9 mouse cellular contexts compared by ENCODE assay signal in genomic region chr15:81236062-81236461, GRCm38 (mm10). TPM values are rescaled to one million over a fixed set of nuclear protein-coding genes. Genes with fewer than 3 reads are reported as not detected.
DNase-seq lines count a peak whose midpoint lies in the region; ATAC-seq and TF ChIP-seq lines count a peak whose summit lies in the region.
"Had no signal": no experiment of that assay in that cellular context is flagged by ENCODE, and none has a peak within 500 bp of the region (broad histone marks: within the 10 kb centered on the region; RNA-seq: fewer than 3 reads in every experiment).

No protein-coding gene starts in this region.

- H3K4me2 ChIP-seq in intestine, embryonic 15.5 days (replicated peaks) = peak overlapping the region; percentile 79
- H3K4me2 ChIP-seq in myocyte (ENCODE audit: low read depth) = peak overlapping the region; percentile 56

- peak overlapping the region; percentile 59 for H3K4me3 ChIP-seq in forebrain, embryonic 10.5 days
- peak overlapping the region; percentile 38 for H3K4me3 ChIP-seq in intestine, embryonic 15.5 days (replicated peaks)
- no peak overlapping the region for H3K4me3 ChIP-seq in myocyte

- H3K9ac ChIP-seq in intestine, embryonic 15.5 days = peak overlapping the region; percentile 41; the same call in 1 of the 2 replicates

- TF ChIP-seq POLR2A in myocyte (IDR thresholded peaks at IDR 0.05; ENCODE audit: insufficient read length, low read depth) = no peak

- H3K9me3 ChIP-seq in forebrain, embryonic 10.5 days = no peaks in the 10 kb centered on the region
- H3K9me3 ChIP-seq in intestine, embryonic 15.5 days = no peaks in the 10 kb centered on the region

- H3K27me3 ChIP-seq in forebrain, embryonic 10.5 days (ENCODE audit: poor library complexity, severe bottlenecking) = peaks cover 60% of the 10 kb centered on the region
- 0 out of 2 replicates have a peak, but pooled peaks cover 8% of the 10 kb centered on the region for H3K27me3 ChIP-seq in intestine, embryonic 15.5 days (replicated peaks)
- H3K27me3 ChIP-seq in myocyte (ENCODE audit: control insufficient read depth, insufficient read depth, insufficient read length) = no peaks in the 10 kb centered on the region

- 2% methylated on average over 8 of the region's 8 CpGs for WGBS in forebrain, embryonic 10.5 days
- WGBS in intestine, embryonic 15.5 days = 8% methylated on average over 8 of the region's 8 CpGs

- H3K27ac ChIP-seq in forebrain, embryonic 10.5 days = peak overlapping the region; percentile 63; the same call in 1 of the 2 replicates
- H3K27ac ChIP-seq in intestine, embryonic 15.5 days = no peak overlapping the region

- peaks cover 28% of the 10 kb centered on the region for H3K4me1 ChIP-seq in forebrain, embryonic 10.5 days
- H3K4me1 ChIP-seq in intestine, embryonic 15.5 days (replicated peaks) = peaks cover 11% of the 10 kb centered on the region

- no peaks in the 10 kb centered on the region for H3K79me2 ChIP-seq in myocyte (ENCODE audit: control insufficient read depth, insufficient read depth)

- intact Hi-C loops in left cerebral cortex, postnatal 4 days (cut with DNase I) = no loop called here

- no peak overlapping the region for H3ac ChIP-seq in myocyte (ENCODE audit: control insufficient read depth, insufficient read length)

- peak; percentile 13 to 14 for DNase-seq in kidney, postnatal 4 days
- no peak for DNase-seq in kidney, postnatal 25 days
- peak; percentile 21 for DNase-seq in forebrain, embryonic 10.5 days (ENCODE audit: extremely low spot score, low spot score)
- DNase-seq in right cerebral cortex, postnatal 14 days = no peak
- DNase-seq in left cerebral cortex, postnatal 4 days = no peak

- peak; percentile 16; the same call in 1 of the 2 replicates for ATAC-seq in intestine, embryonic 15.5 days
- no peak for ATAC-seq in erythroid progenitor cell, adult 5-6 weeks (replicated peaks; ENCODE audit: low FRiP score, poor library complexity, severe bottlenecking)

- no peaks in the 10 kb centered on the region for H3K36me3 ChIP-seq in forebrain, embryonic 10.5 days (replicated peaks)
- H3K36me3 ChIP-seq in intestine, embryonic 15.5 days = no peaks in the 10 kb centered on the region
- H3K36me3 ChIP-seq in myocyte (ENCODE audit: control insufficient read depth, insufficient read depth) = no peaks in the 10 kb centered on the region

TF ChIP-seq in myocyte, 11 proteins besides CTCF, POLR2A, EP300 and RAD21:
- TF ChIP-seq USF1 (IDR thresholded peaks at IDR 0.05; ENCODE audit: low read depth) (no peak), E2F4 (IDR thresholded peaks at IDR 0.05; ENCODE audit: insufficient read depth) (no peak), POLR2AphosphoS2 (IDR thresholded peaks at IDR 0.05; ENCODE audit: insufficient read length, low read depth) (no peak), SRF (IDR thresholded peaks at IDR 0.05; ENCODE audit: control insufficient read depth, insufficient read length, low read depth) (no peak), MYOG (IDR thresholded peaks at IDR 0.05; ENCODE audit: control insufficient read depth in 1 of 3, insufficient read depth in 1 of 3, insufficient read length in 2 of 3, low read depth in 2 of 3) (no peak), TCF3 (IDR thresholded peaks at IDR 0.05; ENCODE audit: insufficient read length, low read depth) (no peak), MAX (IDR thresholded peaks at IDR 0.05; ENCODE audit: low read depth) (no peak), REST (IDR thresholded peaks at IDR 0.05; ENCODE audit: insufficient read depth, insufficient read length) (no peak), TCF12 (IDR thresholded peaks at IDR 0.05; ENCODE audit: insufficient read depth, poor library complexity, severe bottlenecking) (no peak), MYOD1 (IDR thresholded peaks at IDR 0.05; ENCODE audit: control insufficient read depth in 1 of 3, insufficient read length in 2 of 3, low read depth in 2 of 3) (no peak), CEBPB (IDR thresholded peaks at IDR 0.05; ENCODE audit: insufficient read depth, poor library complexity, severe bottlenecking) (no peak)

RNA-seq across cellular contexts. Expression of gene Mchr1, which starts 0.8 kb away (rescaled TPM):
- not detected in 2 replicates for polyA plus RNA-seq in forebrain, embryonic 10.5 days (2016; fragmentation: Nextera tagmentation; extraction: Ambion mirVana)
- polyA plus RNA-seq in intestine, embryonic 15.5 days (2015; fragmentation: Nextera tagmentation; extraction: Ambion mirVana) = 0.88 and 1.0 TPM in 2 replicates
- 0.44 TPM for polyA plus RNA-seq in myocyte (2012; fragmentation: generic; extraction: Trizol)
- total RNA-seq in left cerebral cortex, postnatal 4 days (2021) = 1 to 10 TPM; 3.4 TPM
- not detected in 2 replicates for total RNA-seq in erythroid progenitor cell, adult 5-6 weeks (2015; ENCODE audit: low replicate concordance)
- not detected in 2 replicates for total RNA-seq in erythroid progenitor cell, adult 5-6 weeks (2017; ENCODE audit: low replicate concordance)
- total RNA-seq: neutrophil, adult 5-6 weeks had no signal

RNA-seq across cellular contexts. Expression of gene Mrtfa, which starts 45.5 kb away (rescaled TPM):
- polyA plus RNA-seq in forebrain, embryonic 10.5 days (2016; fragmentation: Nextera tagmentation; extraction: Ambion mirVana) = 21.7 and 21.8 TPM in 2 replicates
- polyA plus RNA-seq in intestine, embryonic 15.5 days (2015; fragmentation: Nextera tagmentation; extraction: Ambion mirVana) = 16.0 and 18.0 TPM in 2 replicates
- polyA plus RNA-seq in myocyte (2012; fragmentation: generic; extraction: Trizol) = 36.0 TPM
- total RNA-seq in left cerebral cortex, postnatal 4 days (2021) = 10 to 100 TPM; 47.5 to 51.0 TPM
- total RNA-seq in erythroid progenitor cell, adult 5-6 weeks (2015; ENCODE audit: low replicate concordance) = 11.5 and 14.3 TPM in 2 replicates
- 3.5 and 9.0 TPM in 2 replicates for total RNA-seq in erythroid progenitor cell, adult 5-6 weeks (2017; ENCODE audit: low replicate concordance)

Comparison
In these comparisons a context has a peak if more than half of its experiments do, and no peak if none do; other contexts are left out.
1. DNase-seq: peak in kidney, postnatal 4 days (2 of 2) and forebrain, embryonic 10.5 days (single experiment); none in kidney, postnatal 25 days (0 of 2), right cerebral cortex, postnatal 14 days (single experiment) and left cerebral cortex, postnatal 4 days (single experiment).